32 mouse cellular contexts compared by ENCODE assay signal in genomic region chr17:5768164-5768705, GRCm38 (mm10).
DNase-seq lines count a peak whose midpoint lies in the region; ATAC-seq lines count a peak whose summit lies in the region.
"Had no signal": no experiment of that assay in that cellular context is flagged by ENCODE, and none has a peak within 500 bp of the region (broad histone marks: within the 10 kb centered on the region; RNA-seq: fewer than 3 reads in every experiment).

No protein-coding gene starts in this region.

- no peak overlapping the region for H3K9ac ChIP-seq in heart, embryonic 13.5 days
- H3K9ac ChIP-seq in heart, embryonic 11.5 days (ENCODE audit: low read depth, low read length), result no peak overlapping the region
- H3K9ac ChIP-seq: forebrain, embryonic 13.5 days; hindbrain, embryonic 15.5 days; liver, embryonic 14.5 days; midbrain, embryonic 12.5 days; neural tube, embryonic 12.5 days had no signal

- peaks cover 32% of the 10 kb centered on the region for H3K4me1 ChIP-seq in heart, embryonic 13.5 days
- peaks cover 12% of the 10 kb centered on the region; the same call in 1 of the 2 replicates for H3K4me1 ChIP-seq in heart, embryonic 11.5 days (ENCODE audit: control insufficient read depth, insufficient read depth, low read length)
- peaks cover 26% of the 10 kb centered on the region for H3K4me1 ChIP-seq in limb, embryonic 10.5 days

- no peaks in the 10 kb centered on the region for H3K36me3 ChIP-seq in heart, embryonic 13.5 days
- H3K36me3 ChIP-seq in heart, embryonic 11.5 days (ENCODE audit: control insufficient read depth, insufficient read depth, low read length), result no peaks in the 10 kb centered on the region
- H3K36me3 ChIP-seq in limb, embryonic 10.5 days, result no peaks in the 10 kb centered on the region
- H3K36me3 ChIP-seq: hindbrain, embryonic 15.5 days; midbrain, embryonic 12.5 days; neural tube, embryonic 12.5 days had no signal

- no peaks in the 10 kb centered on the region for H3K9me3 ChIP-seq in heart, embryonic 13.5 days
- H3K9me3 ChIP-seq in heart, embryonic 11.5 days (replicated peaks; ENCODE audit: control insufficient read depth, low read length), result no peaks in the 10 kb centered on the region
- no peaks in the 10 kb centered on the region for H3K9me3 ChIP-seq in limb, embryonic 10.5 days (replicated peaks)
- H3K9me3 ChIP-seq: forebrain, embryonic 13.5 days; hindbrain, embryonic 15.5 days; midbrain, embryonic 12.5 days; neural tube, embryonic 12.5 days had no signal

- no peak for ATAC-seq in heart, embryonic 13.5 days (ENCODE audit: extremely low read depth, insufficient number of reproducible peaks, low FRiP score, low TSS enrichment)
- ATAC-seq in heart, embryonic 11.5 days (replicated peaks; ENCODE audit: insufficient number of reproducible peaks, low FRiP score, low TSS enrichment), result no peak
- ATAC-seq: CD4-positive, CD25-positive, alpha-beta regulatory T cell, adult 4 months; forebrain, embryonic 13.5 days; inflammation-experienced regulatory T-cells, adult 6 months had no signal

- H3K4me2 ChIP-seq in heart, embryonic 13.5 days, result no peak overlapping the region
- no peak overlapping the region for H3K4me2 ChIP-seq in heart, embryonic 11.5 days
- H3K4me2 ChIP-seq: forebrain, embryonic 13.5 days; hindbrain, embryonic 15.5 days; midbrain, embryonic 12.5 days; neural tube, embryonic 12.5 days had no signal

- H3K27ac ChIP-seq in heart, embryonic 13.5 days (replicated peaks), result peak overlapping the region; percentile 15; the same call in 1 of the 2 replicates
- H3K27ac ChIP-seq in heart, embryonic 11.5 days (ENCODE audit: low read depth, low read length), result no peak overlapping the region
- H3K27ac ChIP-seq in limb, embryonic 10.5 days, result peak overlapping the region; percentile 56
- H3K27ac ChIP-seq: forebrain, embryonic 13.5 days; gastrocnemius, adult 2 months; hindbrain, embryonic 15.5 days; left cerebral cortex, adult 2 months; liver, embryonic 14.5 days; midbrain, embryonic 12.5 days; neural tube, embryonic 12.5 days had no signal

- peak; percentile 9 for DNase-seq in adrenal gland, postnatal 25 days
- DNase-seq in adrenal gland, adult 18-20 months (ENCODE audit: low spot score in 2 of 2), result no peak
- peak; percentile 38 to 53 for DNase-seq in adrenal gland, postnatal 36 days
- no peak for DNase-seq in limb, embryonic 10.5 days (ENCODE audit: low spot score)
- no peak for DNase-seq in left cerebral cortex, adult 9 months (ENCODE audit: low spot score in 2 of 2)
- no peak for DNase-seq in left cerebral cortex, adult 18-20 months (ENCODE audit: low spot score in 2 of 2)
- DNase-seq: cerebellum, adult 11-12 months; cerebellum, adult 9-11 months; embryo, embryonic 11 days; gastrocnemius, adult 2 months; heart, postnatal 4 days; kidney, adult 11 months; kidney, postnatal 14 days; liver; lung, adult 2 months; right cerebral cortex, adult 18-20 months; spleen, adult 18-20 months; thymus, adult 18-20 months; thymus, postnatal 36 days had no signal

- 76% methylated on average over 6 of the region's 6 CpGs for WGBS in heart, embryonic 13.5 days
- 72% methylated on average over 6 of the region's 6 CpGs for WGBS in heart, embryonic 11.5 days (ENCODE audit: insufficient replicate concordance)
- 74% methylated on average over 6 of the region's 6 CpGs for WGBS in limb, embryonic 10.5 days

- no peaks in the 10 kb centered on the region for H3K27me3 ChIP-seq in heart, embryonic 13.5 days (replicated peaks)
- no peaks in the 10 kb centered on the region for H3K27me3 ChIP-seq in heart, embryonic 11.5 days (ENCODE audit: control insufficient read depth, insufficient read depth, low read length)
- H3K27me3 ChIP-seq in limb, embryonic 10.5 days (ENCODE audit: low read depth, poor library complexity, severe bottlenecking), result peaks cover 5% of the 10 kb centered on the region; the same call in 1 of the 2 replicates
- H3K27me3 ChIP-seq: forebrain, embryonic 13.5 days; hindbrain, embryonic 15.5 days; neural tube, embryonic 12.5 days had no signal

- no peak overlapping the region for H3K4me3 ChIP-seq in heart, embryonic 13.5 days
- no peak overlapping the region for H3K4me3 ChIP-seq in heart, embryonic 11.5 days (ENCODE audit: low read depth, low read length)
- H3K4me3 ChIP-seq in limb, embryonic 10.5 days, result no peak overlapping the region
- H3K4me3 ChIP-seq: erythroblast, embryonic 14.5 days; forebrain, embryonic 13.5 days; gastrocnemius, adult 2 months; hindbrain, embryonic 15.5 days; left cerebral cortex, adult 2 months; megakaryocyte, embryonic 14.5 days; midbrain, embryonic 12.5 days; myocyte; neural tube, embryonic 12.5 days had no signal

Comparison
In these comparisons a context has a peak if more than half of its experiments do, and no peak if none do; other contexts are left out.
1. DNase-seq: peak in adrenal gland, postnatal 25 days (single experiment) and adrenal gland, postnatal 36 days (2 of 2); none in adrenal gland, adult 18-20 months (0 of 2), limb, embryonic 10.5 days (single experiment), left cerebral cortex, adult 9 months (0 of 2) and left cerebral cortex, adult 18-20 months (0 of 2).